Mouse (Mus musculus) adipocyte (in vitro differentiated cells): ENCODE data around the gene Plxna2.

Experiments used
- DNase-seq: peaks from one replicate; pipeline ENCODE4 v3.0.0-alpha.2; 2016; ENCODE audit warnings: low spot score

The Plxna2 gene

DNA sequence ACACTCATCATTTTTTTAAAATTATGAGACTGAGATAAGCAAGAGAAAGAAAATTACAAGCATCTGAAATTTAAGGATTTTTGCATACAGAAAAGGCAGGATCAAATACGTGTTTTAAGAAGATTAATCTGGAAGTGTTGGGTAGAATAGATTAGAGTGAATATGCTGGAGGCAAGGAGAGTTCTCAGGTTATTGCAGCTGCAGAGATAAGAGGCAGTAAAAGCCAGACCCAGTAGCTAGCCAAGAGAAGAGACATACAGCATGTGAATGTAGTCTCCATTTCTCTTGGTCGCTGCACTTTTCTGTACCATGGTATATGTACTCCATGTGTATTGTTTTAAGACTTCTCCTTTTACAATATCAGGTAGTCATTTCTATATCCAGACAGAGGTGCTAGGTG is 88.5 kb downstream of the Plxna2 start:
- no peak for DNase-seq

DNA sequence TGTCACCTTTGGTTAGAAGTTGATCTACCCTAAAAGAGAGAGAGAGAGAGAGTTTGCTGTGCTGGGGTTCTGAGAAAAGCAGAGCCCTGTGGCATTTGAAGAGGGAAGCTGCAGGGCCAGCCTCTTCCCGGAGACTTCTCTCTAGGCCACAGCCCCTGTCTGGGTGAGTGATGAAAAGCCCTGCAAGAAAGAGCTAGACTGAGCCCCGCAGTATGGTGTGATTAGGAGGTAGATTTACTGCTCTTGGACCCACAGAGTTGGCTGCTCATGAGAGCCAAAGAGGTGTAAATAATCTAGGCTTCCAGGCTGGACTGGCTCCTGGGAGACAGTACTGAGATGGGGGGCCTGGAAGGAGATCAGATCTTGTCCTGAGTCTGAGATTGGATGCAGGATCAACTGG is 94.4 kb downstream of the Plxna2 start:
- DNase-seq: no peak

DNA sequence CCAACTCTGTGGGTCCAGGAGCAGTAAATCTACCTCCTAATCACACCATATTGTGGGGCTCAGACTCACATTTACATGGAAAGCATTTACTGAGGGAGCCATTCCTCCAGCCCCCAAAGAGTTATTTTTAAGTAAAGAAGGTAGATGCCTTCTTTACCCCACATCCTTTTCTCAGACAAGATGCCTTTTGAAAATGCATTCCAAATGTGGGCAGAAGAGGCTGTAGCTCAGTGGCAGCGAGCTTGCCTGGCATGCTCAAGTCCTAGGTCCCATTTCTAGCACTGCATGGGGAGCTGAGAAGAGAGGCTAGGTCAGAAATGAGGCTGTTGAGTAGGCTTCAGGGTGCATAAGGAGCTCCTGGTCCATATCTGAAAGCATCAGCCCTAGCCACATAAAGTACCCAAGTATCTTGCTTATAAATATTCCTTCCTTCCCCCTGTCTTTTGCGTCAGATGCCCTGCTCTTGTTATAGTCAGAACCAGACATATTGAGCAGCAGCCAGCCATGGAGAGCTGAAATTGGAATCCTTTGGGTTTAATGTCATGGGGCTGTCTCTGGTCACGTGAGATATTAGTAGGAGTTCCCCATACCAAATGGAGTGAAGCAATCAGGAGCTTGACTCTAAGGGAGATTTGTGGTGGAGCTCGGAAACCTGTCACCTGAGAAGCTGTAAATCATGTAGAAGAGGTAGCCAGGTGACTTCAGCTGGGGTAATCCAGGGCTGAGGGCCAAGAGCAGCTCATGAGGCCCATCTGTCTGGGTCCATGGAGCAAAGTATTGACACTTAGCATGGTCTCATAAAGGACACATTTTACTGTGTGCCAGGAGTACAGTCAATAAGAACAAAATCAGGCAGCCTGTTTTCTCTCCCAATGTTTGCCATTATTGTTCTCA is 96.4 kb downstream of the Plxna2 start:
- no peak for DNase-seq

DNA sequence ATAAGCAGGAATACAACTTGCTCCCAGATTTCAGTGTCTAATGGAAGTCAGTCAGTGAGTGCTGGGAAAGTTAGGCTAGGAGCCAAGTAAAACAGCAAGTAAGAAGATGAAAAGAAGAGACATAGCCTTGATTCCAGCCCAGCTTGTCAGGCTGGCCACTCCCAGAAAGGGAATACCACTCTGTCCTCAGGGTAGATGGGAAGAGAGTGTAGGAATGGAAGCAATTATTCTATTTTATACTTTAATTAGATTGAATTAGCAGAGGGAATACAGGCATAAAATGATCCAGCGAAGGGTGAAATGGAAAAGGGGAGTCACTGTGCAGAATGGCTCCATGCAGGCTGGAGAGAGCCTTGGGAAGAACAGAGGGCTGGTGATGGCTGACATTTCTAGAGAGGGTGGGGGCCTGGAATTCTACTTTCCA is 99.4 kb downstream of the Plxna2 start:
- DNase-seq: peak; percentile 19

- no peak for DNase-seq
Measured at GRCm38 (mm10) chr1:194720406-194720805, 102.4 kb downstream of the Plxna2 start.

GRCm38 (mm10) chr1:194721260-194721659 is 103.2 kb downstream of the Plxna2 start:
- DNase-seq: no peak

DNA sequence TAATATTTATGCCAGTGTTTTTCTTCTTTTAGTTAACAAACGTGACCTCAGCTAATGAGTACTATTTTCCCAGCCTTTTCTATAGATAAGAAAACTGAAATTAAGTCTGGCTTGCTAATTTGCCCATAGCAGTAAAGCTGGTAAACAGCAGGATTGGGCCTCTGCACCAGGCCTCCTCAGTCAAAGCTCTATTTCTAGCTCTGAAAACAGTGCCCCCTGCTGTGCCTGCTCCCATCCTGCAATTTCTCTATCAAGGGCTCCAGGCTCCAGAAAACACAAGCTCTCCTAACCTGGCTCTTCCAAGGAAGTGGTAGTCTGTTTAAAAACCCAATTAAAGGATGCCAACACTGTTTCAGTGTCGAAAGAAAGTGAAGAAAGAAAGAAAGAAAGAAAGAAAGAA is 104.3 kb downstream of the Plxna2 start:
- peak; percentile 85 for DNase-seq

GRCm38 (mm10) chr1:194734836-194735235 is 116.8 kb downstream of the Plxna2 start:
- DNase-seq: no peak

DNA sequence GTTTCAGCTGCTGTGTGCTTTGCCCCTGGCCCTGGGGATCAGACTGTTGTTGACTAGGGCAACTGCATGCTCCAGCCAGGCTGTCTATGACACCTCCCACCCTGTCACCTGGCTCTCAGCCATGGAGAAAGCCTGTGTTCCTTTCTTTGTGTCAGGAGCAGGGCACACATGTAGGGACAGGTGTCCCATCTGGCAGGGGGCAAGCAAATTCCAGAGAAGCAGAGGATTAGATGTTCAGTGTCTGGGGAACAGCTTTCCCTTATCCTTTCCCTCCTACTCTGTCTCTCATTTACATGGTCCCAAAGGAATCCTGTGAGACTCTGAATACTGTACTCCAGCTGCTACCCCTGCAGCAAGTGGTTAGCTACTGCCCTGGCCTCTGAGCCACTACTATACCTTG is 121.9 kb downstream of the Plxna2 start:
- DNase-seq: peak; percentile 45

- DNase-seq: no peak
Measured at GRCm38 (mm10) chr1:194742901-194743422, 124.9 kb downstream of the Plxna2 start.

DNA sequence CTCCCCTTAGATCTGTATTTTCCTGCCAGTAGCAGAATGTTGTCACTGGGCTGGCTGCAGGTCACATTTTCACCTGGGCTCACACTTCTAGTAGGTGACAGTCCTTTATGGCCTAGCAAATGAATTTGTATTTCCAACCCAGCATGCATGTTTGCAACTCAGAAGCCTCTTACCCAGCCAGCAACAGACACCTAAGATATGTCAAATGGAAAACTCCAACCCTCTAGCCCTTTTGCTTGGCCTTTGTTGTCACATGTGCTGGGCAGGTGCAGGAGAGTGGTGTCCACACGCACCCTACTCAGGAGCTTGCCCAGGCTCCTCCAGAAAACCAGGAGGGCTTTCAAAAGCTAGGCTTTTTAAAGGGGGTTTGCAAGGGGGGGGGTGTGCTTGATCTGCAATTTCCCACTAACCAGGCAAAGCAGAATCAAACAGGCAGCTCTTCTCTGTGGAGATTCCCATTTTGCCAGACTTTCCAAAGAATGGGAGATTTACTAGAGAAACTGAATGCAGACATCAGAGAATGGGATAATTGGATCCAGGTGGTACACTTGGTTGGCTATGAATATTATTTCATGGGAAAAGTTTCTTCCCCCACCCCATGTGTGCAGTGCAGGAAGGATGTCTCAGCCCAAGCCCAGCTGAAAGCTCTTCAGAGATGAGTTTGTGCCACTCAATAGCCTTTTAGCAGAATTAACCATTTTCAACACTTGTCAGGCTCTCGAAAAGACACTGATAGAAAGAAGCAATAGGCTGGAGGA is 127.3 kb downstream of the Plxna2 start:
- DNase-seq: no peak

DNA sequence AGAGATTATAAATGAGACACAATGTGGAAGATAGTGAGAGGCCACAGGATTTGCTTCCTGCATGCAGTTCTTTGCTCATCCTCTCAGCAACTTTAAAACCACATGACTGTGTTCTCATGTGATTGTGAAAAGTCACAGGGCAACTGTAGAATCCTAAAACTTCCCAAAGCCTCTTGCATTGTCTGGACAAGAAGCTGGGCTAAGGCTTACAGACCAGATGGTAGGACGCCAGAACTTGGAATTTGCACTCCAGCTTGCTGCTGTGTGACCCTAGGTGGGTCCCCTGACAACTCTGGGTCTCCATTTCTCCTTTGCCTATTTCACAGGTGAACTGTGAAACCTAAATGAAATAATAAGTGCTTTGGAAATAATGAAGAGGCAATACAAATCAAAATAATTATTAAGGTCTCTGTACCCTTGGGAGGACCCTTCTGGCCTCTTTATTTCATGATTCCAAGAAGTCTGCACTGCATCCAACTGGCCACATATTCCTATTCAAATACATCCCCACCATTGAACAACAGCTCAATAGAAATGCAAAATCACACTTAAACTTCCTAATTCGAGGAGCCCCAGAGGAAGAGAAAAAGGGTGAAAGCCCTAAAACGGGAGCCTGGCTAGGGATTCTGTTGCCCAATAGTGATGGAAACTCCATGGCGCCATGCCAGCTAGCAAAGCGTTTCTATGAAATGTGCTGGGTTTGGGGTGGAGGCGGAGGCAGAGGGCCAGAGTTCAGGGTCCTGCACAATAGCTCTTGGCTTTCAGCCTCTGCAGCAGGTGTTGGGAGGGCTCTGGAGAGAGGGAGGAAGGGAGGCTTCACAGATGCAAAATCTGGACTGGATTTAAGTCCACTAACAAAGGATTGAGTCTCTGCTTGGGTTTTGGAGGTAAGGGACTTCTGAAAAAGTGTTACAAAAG is 128.6 kb downstream of the Plxna2 start:
- DNase-seq: peak; percentile 93

DNA sequence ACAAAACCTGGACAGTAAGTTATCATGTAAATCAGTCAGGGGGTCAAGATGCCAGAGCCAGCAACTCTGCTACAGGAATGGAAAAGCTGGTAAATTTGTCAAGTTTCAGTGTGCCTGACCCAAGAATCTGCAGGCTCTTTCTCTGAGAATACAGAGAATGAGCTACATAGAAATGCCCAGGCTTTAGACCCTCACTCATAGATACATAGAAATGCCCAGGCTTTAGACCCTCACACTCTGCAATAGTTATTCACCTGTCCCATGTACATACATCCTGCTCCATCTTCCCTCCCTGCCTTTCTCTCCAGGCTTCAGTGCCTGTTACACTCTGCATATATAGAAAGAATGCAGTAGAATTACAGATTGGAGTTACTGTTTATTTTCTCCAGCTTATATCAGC is 129.2 kb downstream of the Plxna2 start:
- DNase-seq: no peak

DNA sequence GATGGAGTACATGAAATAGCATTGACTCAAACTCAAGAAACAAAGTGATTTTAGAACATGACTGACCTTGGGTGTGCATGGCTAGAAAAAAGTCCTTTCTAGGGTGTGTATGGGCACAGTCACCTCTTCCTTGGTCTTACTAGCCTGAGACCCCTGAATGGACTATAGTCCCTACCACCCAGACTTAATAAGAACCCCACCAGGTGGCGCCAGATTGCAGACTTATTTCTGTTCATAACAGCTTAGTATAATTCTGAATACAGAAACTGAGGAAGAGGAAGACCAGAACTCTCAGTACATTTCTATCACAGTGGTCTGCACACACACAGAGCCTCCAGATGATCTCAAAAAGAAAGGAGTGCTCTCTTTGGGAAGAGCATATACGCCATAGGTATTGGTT is 135.2 kb downstream of the Plxna2 start:
- peak; percentile 51 for DNase-seq

GRCm38 (mm10) chr1:194756001-194756400 is 138.0 kb downstream of the Plxna2 start:
- peak; percentile 21 for DNase-seq

GRCm38 (mm10) chr1:194756409-194756808 is 138.4 kb downstream of the Plxna2 start:
- DNase-seq: peak; percentile 82

GRCm38 (mm10) chr1:194756863-194757262 is 138.8 kb downstream of the Plxna2 start:
- DNase-seq: no peak

DNA sequence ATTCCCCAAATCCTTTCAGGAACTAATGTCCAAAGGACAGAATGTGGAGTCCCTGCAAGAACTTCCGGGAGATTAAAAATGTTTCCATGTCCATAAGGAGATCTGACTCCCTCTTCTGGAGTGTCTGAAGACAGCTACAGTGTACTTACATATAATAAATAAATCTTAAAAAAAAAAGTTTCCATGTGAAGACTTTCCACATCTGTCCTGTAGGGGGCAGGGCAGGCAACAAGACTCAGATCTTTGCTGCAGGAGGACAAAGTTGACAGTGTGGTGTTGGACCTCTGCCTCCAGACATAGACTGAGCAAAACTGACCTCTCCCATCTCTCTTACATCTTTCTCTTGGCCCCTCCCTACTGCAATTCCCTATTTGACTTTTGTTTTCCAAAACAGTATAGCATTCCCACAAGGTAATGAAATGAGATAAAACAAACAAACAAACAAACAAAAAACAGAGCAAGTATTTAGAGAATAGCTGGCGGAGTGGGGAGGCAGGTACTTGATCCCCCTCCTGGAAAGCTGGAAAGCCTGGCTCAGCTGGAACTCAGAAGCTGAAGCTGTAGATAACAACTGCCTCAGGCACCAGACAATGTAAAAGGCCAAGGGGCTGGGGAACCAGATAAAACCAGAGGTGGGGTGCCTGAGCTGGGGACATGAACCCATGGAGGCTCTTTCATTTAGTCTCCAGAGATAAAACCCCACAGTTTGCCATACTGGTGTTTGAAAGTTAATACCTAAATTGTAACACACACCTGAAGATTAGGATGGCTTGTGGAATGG is 143.6 kb downstream of the Plxna2 start:
- peak; percentile 81 for DNase-seq

DNA sequence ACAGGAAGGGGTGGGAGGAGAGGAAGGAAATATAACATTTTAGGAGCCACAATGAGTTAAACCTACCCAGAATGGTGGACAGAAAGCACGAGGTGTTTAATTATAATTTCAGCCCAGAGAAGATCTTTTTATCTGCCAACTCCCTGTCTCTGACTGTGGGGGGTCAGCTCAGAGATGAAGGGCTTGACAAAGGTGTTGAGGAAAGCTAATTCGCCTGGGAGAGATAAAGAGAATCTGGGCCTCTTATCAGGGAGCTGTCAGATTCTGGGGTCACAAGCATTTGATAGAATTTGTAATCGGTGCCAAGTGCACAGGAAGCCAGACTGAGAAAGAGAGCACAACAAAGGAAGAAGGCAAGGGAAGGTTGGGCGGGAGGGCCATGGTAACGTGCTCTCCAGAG is 144.9 kb downstream of the Plxna2 start:
- DNase-seq: no peak

- DNase-seq: no peak
Measured at GRCm38 (mm10) chr1:194764951-194765350, 146.9 kb downstream of the Plxna2 start.

GRCm38 (mm10) chr1:194768799-194769198 is 150.8 kb downstream of the Plxna2 start:
- DNase-seq: no peak
